Mouse (Mus musculus): Measurements from ENCODE around the gene Mrpl49.
A peak's percentile ranks its signal among the peaks of the same experiment; 100 is the strongest.
"Not testable (repeated sequence)": the region's sequence is repeated elsewhere in the genome, so short reads cannot be mapped to it uniquely, and the experiment has no call there.

Gene Mrpl49

GRCm38 (mm10) chr19:6067011-6067723 is 9.6 kb upstream of the Mrpl49 start:
- peak; percentile 79 to 85 for DNase-seq

DNA sequence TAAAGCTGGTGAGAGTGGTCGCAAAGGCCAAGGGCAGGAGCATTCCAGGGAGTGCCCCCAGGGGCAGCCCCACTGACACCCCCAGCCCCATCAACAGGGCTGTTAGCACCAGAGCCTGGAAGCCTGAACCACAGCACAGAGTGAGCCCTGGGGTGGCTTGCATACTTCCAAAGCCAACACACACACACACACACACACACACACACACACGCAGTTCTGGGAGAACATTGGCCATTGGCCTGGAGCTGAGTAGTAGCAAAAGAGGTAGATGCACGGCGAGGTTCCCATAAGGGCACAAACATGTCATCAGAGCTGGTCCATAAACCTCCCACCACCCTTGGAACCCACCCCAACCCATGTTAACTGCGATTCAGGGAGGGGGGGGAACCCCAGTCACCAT is 9.0 kb upstream of the Mrpl49 start:
- no peak for DNase-seq

DNA sequence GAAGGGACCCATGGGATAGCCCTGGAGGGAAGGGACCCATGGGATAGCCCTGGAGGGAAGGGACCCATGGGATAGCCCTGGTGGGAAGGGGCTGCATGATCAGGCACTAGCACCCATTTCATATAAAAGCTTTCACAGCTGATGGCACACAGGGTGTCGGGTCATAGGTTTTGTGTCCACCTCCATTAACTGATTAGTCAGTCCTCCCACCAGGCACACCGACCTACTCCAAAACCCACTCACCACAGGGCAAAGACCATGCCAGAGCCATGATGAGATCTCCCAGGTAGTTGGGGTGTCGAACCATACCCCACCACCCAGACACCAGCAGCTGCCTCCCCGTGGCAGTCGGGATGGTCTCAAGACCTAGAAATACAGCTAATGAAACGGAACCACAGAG is 5.5 kb upstream of the Mrpl49 start:
- no peak for DNase-seq

DNA sequence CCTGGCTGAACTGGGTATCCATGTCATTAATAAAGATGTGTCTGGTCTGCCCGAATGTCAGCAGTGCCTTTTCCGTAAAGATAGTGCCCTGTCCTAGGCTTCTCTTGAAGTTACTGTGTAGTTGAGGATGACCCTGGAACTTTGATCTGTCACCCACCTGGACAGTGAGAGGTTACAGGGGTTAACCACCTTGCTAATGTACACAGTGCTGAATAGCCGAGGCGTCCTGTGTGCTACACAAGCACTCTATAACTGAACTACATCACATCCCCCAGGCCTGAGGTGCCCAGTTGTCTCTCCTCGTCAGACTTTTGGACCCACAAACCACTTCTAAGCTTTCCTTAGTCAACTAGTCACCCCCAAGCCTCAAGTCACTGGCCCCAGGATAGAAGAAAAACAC is 4.8 kb upstream of the Mrpl49 start:
- DNase-seq = no peak

- peak in 1 of 2 experiments; percentile 50 for DNase-seq
These were observed 4.2 kb upstream of the Mrpl49 start for GRCm38 (mm10) chr19:6061641-6062302.

GRCm38 (mm10) chr19:6061021-6061533 is 3.5 kb upstream of the Mrpl49 start, which contains the start of gene Znhit2:
Gene Znhit2 (plus strand): TSS chr19:6061192.
- DNase-seq = peak; percentile 96 to 97

DNA sequence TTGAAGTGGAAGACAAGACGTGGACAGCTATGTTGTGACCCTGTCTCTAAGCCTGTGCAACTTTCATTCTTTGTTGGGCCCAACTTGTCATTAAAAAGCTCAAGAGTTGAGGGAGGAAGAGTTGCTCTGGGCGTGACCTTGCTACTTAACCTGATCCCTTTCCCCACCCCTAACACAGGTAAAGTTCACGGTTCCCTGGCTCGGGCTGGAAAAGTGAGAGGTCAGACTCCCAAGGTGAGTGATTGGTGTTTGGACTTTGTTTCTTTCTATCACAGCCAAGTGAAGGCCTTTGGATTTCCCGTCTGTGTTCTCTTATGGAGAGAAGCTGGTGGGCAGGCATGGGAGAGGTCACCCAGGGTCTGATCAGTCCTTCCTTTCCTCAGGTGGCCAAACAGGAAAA is 1.4 kb upstream of the Mrpl49 start:
- DNase-seq = no peak

GRCm38 (mm10) chr19:6058513-6058912 is 928 bp upstream of the Mrpl49 start:
- no peak for DNase-seq

GRCm38 (mm10) chr19:6056696-6057095 is 889 bp downstream of the Mrpl49 start:
- no peak for DNase-seq

- peak in 1 of 2 experiments; percentile 3 for DNase-seq
These were observed 3.3 kb downstream of the Mrpl49 start for GRCm38 (mm10) chr19:6054296-6054695.

GRCm38 (mm10) chr19:6052516-6052915 is 5.1 kb downstream of the Mrpl49 start:
- DNase-seq = no peak

- no peak for DNase-seq
These were observed 8.7 kb downstream of the Mrpl49 start for GRCm38 (mm10) chr19:6048681-6049410.

GRCm38 (mm10) chr19:6047899-6048166 is 9.8 kb downstream of the Mrpl49 start:
- no peak for DNase-seq

DNA sequence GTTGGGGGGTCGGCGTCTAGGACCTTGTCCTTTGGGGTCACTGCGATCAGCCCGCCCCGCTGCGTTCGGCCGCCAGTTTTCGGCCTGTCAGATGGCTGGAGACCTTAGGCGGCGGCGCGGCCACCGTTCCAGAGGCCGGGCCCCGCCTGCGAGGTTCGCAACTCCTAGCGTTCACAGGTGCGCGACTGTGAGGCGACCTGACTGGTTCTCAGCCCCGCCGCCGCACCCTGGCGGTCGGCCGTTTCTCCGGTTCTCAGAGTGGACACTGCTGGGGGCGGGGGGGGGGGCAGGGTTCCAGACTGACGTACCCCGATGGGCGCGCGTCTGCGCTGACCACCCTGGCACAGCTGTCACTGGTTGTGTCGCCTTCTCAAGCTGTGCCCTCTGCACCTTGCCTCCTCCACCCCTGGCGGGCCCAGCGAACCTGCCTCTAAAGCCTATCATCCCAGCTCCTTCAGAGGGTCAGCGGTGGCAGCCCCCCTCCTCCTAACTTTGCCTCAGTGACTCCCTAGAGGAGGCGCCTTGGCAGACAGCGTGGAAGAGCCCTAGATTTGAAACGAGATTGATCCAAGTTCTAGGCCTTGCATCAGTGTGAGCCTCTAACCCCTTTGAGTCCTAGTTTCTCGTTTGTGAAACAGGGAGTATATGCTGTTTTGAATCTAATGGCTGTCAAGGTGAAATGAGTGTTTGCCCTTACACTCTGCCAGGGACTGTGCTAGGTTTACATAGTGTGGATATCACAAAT is 10.3 kb downstream of the Mrpl49 start:
- no peak for DNase-seq

DNA sequence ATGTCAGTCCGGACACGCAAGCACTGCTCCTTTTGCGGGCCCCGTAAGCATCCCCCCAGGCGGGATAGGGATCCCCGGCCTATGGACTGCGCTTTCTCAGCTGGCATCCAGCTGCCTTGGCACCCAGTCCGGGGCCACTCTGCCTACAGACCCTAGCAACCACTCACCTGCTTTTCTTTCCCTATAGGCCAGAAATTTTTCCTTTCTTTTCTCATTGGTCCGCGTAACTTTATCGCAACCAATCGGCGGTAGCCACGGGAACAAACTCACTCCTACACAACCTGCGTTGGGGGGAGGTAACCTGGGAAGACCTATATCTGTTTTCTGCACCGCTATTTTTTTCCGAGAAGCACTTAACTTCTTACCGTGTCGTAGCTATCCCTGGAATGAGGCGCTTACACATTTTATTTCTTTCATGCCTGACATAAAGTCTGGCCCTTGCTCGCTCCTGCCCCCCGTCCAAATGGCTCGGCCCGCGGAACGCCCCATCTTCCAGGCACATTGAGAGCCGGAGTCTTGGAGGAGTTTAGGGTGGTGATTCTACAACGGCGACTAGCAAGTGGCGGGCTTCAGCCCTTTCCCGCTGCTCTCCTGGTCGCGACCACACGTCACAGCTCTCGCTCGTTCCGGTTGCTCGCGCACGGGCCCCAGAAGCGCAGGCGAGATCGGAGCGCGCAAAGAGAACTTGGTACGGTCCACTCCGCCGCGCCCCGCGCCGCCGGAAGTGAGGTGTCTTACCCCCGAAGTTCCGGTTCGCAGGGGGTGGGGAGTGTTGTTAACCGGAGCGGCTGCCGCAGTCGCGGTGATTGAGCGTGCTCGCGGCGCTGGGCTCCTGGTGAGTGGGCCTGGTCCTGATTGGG is 11.1 kb downstream of the Mrpl49 start, which contains the start of gene Syvn1:
TSS of gene Syvn1 (plus strand) at position 283 of the 860 bp plus-strand sequence.
- DNase-seq = peak; percentile 93 to 96

DNA sequence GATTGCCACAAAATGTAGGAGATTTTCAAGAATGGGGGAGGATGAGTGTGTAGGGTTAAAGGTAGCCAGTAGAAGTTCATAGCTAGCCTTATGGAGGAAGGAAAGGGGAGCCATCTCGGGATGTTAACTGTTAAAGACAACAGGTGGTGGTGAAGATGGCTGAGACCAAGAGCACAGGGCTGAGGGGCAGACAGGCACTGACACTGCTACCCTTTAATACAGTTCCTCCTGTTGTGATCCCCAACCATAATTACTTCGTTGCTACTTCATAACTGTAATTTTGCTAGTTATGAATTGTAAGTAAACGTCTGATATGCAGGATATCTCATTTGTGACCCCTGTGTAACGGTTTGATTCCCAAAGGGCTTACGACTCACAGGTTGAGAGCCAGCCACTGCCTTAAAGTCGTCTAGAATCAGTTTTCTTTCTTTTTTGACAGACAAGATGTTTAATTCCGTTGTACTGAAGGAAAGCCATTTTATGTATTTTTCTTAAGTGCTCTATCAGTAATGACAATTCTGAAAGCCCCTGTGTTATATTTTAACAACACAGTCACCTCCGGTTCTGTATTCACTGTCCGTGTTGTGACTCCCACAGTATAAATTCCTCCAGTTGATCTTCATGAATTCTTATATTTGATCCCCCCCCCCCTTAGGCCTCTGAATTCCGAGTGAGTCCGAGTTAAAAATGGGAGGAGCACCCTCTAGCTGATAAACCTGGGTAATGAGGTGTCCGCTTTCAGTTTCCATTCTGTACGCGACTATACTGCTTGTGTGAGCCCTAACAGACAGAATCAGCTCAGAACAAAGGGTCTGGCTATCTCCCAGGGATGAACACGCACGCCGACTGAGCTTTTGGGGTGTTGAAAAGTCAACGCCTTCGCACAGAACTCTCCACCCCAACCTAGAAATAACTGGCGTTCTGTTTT is 12.0 kb downstream of the Mrpl49 start:
- peak in 1 of 2 experiments; percentile 40 for DNase-seq

DNA sequence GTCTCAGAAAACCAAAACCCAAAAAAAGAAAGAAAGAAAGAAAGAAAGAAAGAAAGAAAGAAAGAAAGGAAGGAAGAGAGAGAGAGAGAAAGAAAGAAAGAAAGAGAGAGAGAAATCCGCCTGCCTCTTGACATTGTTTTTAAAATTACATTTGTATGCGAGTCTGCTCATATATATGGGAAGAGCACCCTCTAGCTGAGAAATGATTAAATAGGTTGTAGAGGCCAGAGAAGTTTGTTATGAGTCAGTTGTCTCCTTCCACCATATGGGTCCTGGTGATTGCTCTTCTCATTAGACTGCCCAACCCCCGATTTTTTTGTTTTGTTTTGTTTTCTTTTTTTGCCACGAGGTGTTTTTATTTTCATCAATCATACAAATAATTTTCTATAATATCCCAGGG is 13.5 kb downstream of the Mrpl49 start:
- not testable (repeated sequence) for DNase-seq

GRCm38 (mm10) chr19:6042293-6042692 is 15.3 kb downstream of the Mrpl49 start:
- DNase-seq = no peak

DNA sequence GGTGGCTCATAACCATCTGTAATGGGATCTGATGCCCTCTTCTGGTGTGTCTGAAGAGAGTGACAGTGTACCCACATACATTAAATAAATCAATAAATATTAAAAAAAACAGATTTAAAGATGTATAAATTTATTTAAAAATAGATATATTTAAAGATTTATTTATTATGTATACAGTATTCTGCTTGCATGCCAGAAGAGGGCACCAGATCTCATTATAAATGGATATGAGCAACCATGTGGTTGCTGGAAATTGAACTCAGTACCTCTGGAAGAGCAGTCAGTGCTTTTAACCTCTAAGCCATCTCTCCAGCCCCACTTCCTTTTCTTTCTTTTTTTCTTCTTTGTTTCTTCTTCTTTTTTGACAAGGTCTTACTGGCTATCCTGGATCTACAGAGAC is 17.6 kb downstream of the Mrpl49 start:
- DNase-seq = no peak

- no peak for DNase-seq
These were observed 19.3 kb downstream of the Mrpl49 start for GRCm38 (mm10) chr19:6038326-6038725.

DNA sequence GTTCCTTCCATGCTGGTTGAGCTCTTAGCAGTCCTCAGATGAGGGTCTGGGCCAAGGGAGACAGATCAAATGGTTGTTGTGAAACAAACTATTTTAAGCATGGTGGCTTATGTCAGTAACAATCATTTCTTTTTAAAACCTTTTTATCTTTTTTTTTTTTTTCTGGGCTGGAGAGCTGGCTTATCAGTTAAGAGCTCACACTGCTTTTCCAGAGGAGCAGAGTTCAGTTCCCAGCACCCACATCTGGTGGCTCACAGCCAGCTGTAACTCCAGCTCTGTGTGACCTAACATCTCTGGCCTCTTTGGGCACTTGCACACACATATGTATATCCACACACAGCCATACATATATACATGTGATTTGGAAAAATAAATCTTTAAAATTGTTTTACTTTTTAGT is 19.9 kb downstream of the Mrpl49 start:
- DNase-seq = no peak
